Mouse (Mus musculus): ENCODE measurements at regions not wholly inside any gene's neighbourhood (a gene's known extent, or its start where the extent isn't known, plus 50 kb on each side); places are given as distances from the start of the nearest gene placed in this dataset.

DNA sequence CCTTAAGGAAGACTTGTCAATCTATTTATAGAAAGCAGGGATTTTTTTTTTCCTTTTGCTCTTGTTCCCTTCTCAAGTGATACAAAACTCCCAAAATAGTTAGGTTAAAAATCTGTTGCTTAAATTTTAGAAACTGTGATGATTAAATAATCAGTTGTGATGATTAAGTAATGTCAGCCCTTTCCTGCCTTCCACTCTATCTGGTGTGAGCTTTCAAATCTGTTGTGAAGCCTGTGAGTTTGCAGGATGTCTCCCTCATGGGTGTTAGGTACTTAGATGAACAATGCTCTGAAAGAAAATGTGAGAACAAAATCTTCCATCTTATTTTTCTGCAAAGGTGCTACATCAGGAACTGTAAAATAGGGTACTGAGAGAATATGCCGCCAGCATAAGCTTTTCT is 124.0 kb upstream of the Ptprd start:
- ATAC-seq (ENCODE audit: low FRiP score) (no peak), DNase-seq (ENCODE audit: low spot score) (no peak)
- H3K27ac ChIP-seq (ENCODE audit: low read depth, low read length): no peak overlapping the region
- H3K36me3 ChIP-seq (ENCODE audit: insufficient read depth, low read length): no peaks in the 10 kb centered on the region
- H3K9me3 ChIP-seq (ENCODE audit: low read length): no peaks in the 10 kb centered on the region
- no peak overlapping the region for H3K4me3 ChIP-seq (ENCODE audit: low read depth, low read length)
- no peak overlapping the region for H3K9ac ChIP-seq (replicated peaks; ENCODE audit: low read length, poor library complexity, severe bottlenecking)
- no peak overlapping the region for H3K4me2 ChIP-seq (ENCODE audit: low read depth, low read length, poor library complexity, severe bottlenecking)
- WGBS: 76% methylated on average over 1 of the region's 1 CpGs
- H3K4me1 ChIP-seq (ENCODE audit: insufficient read depth, low read length): no peaks in the 10 kb centered on the region
- H3K27me3 ChIP-seq (ENCODE audit: insufficient read depth, low read length): no peaks in the 10 kb centered on the region
- TF ChIP-seq CTCF (IDR thresholded peaks at IDR 0.05): no peak

DNA sequence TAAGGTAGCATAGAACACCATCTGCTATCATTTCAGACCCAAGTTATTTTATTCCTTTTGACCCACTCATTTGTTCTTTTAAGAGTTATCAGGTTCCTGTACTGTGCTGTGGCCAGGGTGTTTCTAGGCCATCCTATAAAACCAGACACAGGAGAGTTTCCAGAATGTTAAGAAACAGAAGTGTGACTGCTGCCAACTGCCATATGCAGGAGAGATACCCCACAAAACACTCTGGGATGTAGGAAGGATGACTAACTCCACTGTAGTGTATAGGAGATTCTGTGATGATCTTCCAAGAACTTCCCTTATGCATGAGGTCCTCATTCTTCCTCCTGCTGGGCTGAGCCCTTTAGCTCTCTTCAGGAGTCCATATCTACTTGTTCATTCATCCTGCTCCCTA is 76.7 kb upstream of the Ptprd start:
- ATAC-seq (ENCODE audit: low FRiP score): no peak
- H3K4me1 ChIP-seq (ENCODE audit: insufficient read depth, low read length): no peaks in the 10 kb centered on the region
- no peak overlapping the region for H3K4me3 ChIP-seq (ENCODE audit: low read depth, low read length)
- H3K27ac ChIP-seq (ENCODE audit: low read depth, low read length): no peak overlapping the region
- H3K4me2 ChIP-seq (ENCODE audit: low read depth, low read length, poor library complexity, severe bottlenecking): no peak overlapping the region
- no peaks in the 10 kb centered on the region for H3K27me3 ChIP-seq (ENCODE audit: insufficient read depth, low read length)
- no peak for TF ChIP-seq CTCF (IDR thresholded peaks at IDR 0.05)
- no peaks in the 10 kb centered on the region for H3K9me3 ChIP-seq (ENCODE audit: low read length)
- H3K9ac ChIP-seq (replicated peaks; ENCODE audit: low read length, poor library complexity, severe bottlenecking): no peak overlapping the region
- H3K36me3 ChIP-seq (ENCODE audit: insufficient read depth, low read length): no peaks in the 10 kb centered on the region
- DNase-seq (ENCODE audit: low spot score): no peak

Measured in midbrain, postnatal 0 days (tissue).